Mouse (Mus musculus): ENCODE results near the gene C6. TPM values are rescaled to one million over a fixed set of nuclear protein-coding genes. Genes with fewer than 3 reads are reported as not detected.

Gene C6
- total RNA-seq, 2 experiments from 2014 or later, result not detected

- no peak for TF ChIP-seq CTCF (IDR thresholded peaks at IDR 0.05)
- no peak overlapping the region for H3K27ac ChIP-seq
Measured at GRCm38 (mm10) chr15:4821161-4821560, 94.2 kb downstream of the C6 start.

GRCm38 (mm10) chr15:4821824-4822223, 94.8 kb downstream of the C6 start:
- H3K4me3 ChIP-seq, result no peak overlapping the region
- no peak overlapping the region for H3K27ac ChIP-seq
- intact Hi-C loops (cut with DNase I), result no loop called here
- TF ChIP-seq CTCF (IDR thresholded peaks at IDR 0.05), result no peak
- DNase-seq (ENCODE audit: extremely low spot score in 1 of 2, low spot score in 2 of 2), result no peak

More at GRCm38 (mm10) chr15:4821161-4821560, 94.2 kb downstream of the C6 start:
- no peak for DNase-seq (ENCODE audit: extremely low spot score in 1 of 2, low spot score in 2 of 2)
- no peak overlapping the region for H3K4me3 ChIP-seq
- intact Hi-C loops (cut with DNase I), result no loop called here

- no peak overlapping the region for H3K27ac ChIP-seq
- no peak for DNase-seq (ENCODE audit: extremely low spot score in 1 of 2, low spot score in 2 of 2)
- no peak overlapping the region for H3K4me3 ChIP-seq
- intact Hi-C loops (cut with DNase I), result no loop called here
- TF ChIP-seq CTCF (IDR thresholded peaks at IDR 0.05), result no peak
Measured at GRCm38 (mm10) chr15:4827736-4828135, 100.8 kb downstream of the C6 start.

GRCm38 (mm10) chr15:4836354-4836753, 109.4 kb downstream of the C6 start:
- intact Hi-C loops (cut with DNase I), result no loop called here

GRCm38 (mm10) chr15:4850015-4850414, 123.0 kb downstream of the C6 start:
- TF ChIP-seq CTCF (IDR thresholded peaks at IDR 0.05), result no peak

More at GRCm38 (mm10) chr15:4836354-4836753, 109.4 kb downstream of the C6 start:
- Histone ChIP-seq H3K4me3 (no peak overlapping the region), H3K27ac (no peak overlapping the region)
- no peak for TF ChIP-seq CTCF (IDR thresholded peaks at IDR 0.05)
- no peak for DNase-seq (ENCODE audit: extremely low spot score in 1 of 2, low spot score in 2 of 2)

More at GRCm38 (mm10) chr15:4850015-4850414, 123.0 kb downstream of the C6 start:
- H3K27ac ChIP-seq, result no peak overlapping the region
- H3K4me3 ChIP-seq, result no peak overlapping the region
- DNase-seq (ENCODE audit: extremely low spot score in 1 of 2, low spot score in 2 of 2), result no peak
- intact Hi-C loops (cut with DNase I), result no loop called here

Other genes with a start within 250 kb of the C6 start
- not detected for gene Mroh2b, start 171.6 kb downstream of the C6 start, total RNA-seq (2021)